In the genomic region with DNA sequence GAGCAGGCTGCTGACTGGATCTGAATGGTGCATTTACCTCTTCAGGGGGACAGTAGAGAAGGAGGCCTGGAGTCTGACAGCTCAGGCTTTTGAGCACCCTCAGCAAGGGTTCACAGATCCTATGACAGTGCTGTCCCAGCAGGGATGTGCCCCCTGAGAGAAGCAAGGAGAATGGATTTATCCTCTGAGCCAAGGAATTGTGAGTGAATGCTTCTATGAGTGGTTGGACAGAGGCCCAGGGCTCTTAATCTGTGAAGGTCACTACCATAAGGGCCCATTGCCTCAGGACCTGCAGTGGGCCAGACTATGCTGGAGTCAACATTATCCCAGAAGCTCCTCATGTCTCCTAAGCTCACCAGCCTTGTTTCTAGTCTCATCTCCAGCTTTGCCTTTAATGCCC, we compare ENCODE assay signal across 28 mouse cellular contexts. TPM values are rescaled to one million over a fixed set of nuclear protein-coding genes. Genes with fewer than 3 reads are reported as not detected.
A peak's percentile ranks its signal among the peaks of the same experiment; 100 is the strongest.
DNase-seq lines count a peak whose midpoint lies in the region; TF ChIP-seq lines count a peak whose summit lies in the region.
"Had no signal": no experiment of that assay in that cellular context is flagged by ENCODE, and none has a peak within 500 bp of the region (broad histone marks: within the 10 kb centered on the region; RNA-seq: fewer than 3 reads in every experiment).

No protein-coding gene starts in this region.

- H3K27ac ChIP-seq in heart, adult 2 months = no peak overlapping the region
- peak overlapping the region; percentile 17; the same call in 1 of the 2 replicates for H3K27ac ChIP-seq in heart, embryonic 10.5 days
- H3K27ac ChIP-seq in limb, embryonic 10.5 days = peak overlapping the region; percentile 66

- no peak for TF ChIP-seq EP300 in heart, adult 2 months (IDR thresholded peaks at IDR 0.05; ENCODE audit: insufficient read depth, low read depth, low read length)

- TF ChIP-seq POLR2A in heart, adult 2 months (IDR thresholded peaks at IDR 0.05; ENCODE audit: insufficient read depth, low read depth, low read length) = no peak

- TF ChIP-seq CTCF in heart, adult 2 months (IDR thresholded peaks at IDR 0.05) = no peak

- DNase-seq in heart, adult 11 months = peak; percentile 91
- DNase-seq in heart, adult 2 months = no peak
- no peak for DNase-seq in heart, embryonic 10.5 days (ENCODE audit: low spot score)
- no peak for DNase-seq in heart, postnatal 4 days
- DNase-seq in heart, postnatal 10 days = peak; percentile 28 to 36
- DNase-seq in heart, postnatal 25 days (ENCODE audit: low spot score) = no peak
- DNase-seq in limb, embryonic 10.5 days (ENCODE audit: low spot score) = no peak
- no peak for DNase-seq in layer of hippocampus, adult 11-12 months (ENCODE audit: low spot score)
- DNase-seq: adrenal gland, adult 2 months; adrenal gland, adult 8-10 months; adrenal gland, postnatal 10 days; adrenal gland, postnatal 14 days; adrenal gland, postnatal 25 days; adrenal gland, postnatal 36 days; B cell, adult 2 months; cerebellum, adult 11 months; cerebellum, adult 11-12 months had no signal

- no peak overlapping the region for H3K4me3 ChIP-seq in heart, adult 2 months
- no peak overlapping the region for H3K4me3 ChIP-seq in heart, embryonic 10.5 days
- H3K4me3 ChIP-seq in limb, embryonic 10.5 days = no peak overlapping the region

- no peaks in the 10 kb centered on the region for H3K27me3 ChIP-seq in heart, adult 2 months (ENCODE audit: control insufficient read depth, insufficient read depth, low read length)
- peaks cover 61% of the 10 kb centered on the region for H3K27me3 ChIP-seq in heart, embryonic 10.5 days (ENCODE audit: insufficient read depth, poor library complexity, severe bottlenecking)
- H3K27me3 ChIP-seq in limb, embryonic 10.5 days (ENCODE audit: low read depth, poor library complexity, severe bottlenecking) = peaks cover 19% of the 10 kb centered on the region
- H3K27me3 ChIP-seq: CH12.LX had no signal

- no peaks in the 10 kb centered on the region for H3K36me3 ChIP-seq in heart, adult 2 months (ENCODE audit: control insufficient read depth, insufficient read depth, low read length)
- no peaks in the 10 kb centered on the region for H3K36me3 ChIP-seq in heart, embryonic 10.5 days
- no peaks in the 10 kb centered on the region for H3K36me3 ChIP-seq in limb, embryonic 10.5 days
- H3K36me3 ChIP-seq: G1E had no signal

- H3K79me2 ChIP-seq in heart, adult 2 months (replicated peaks; ENCODE audit: control insufficient read depth, insufficient read depth, low read length) = no peaks in the 10 kb centered on the region

- intact Hi-C loops in heart, adult 2 months (cut with DNase I) = loop anchor here (5.0 kb wide), 1 partner anchor 92 kb away; no protein-coding TSS in a partner anchor
- intact Hi-C loops in heart, postnatal 10 days (cut with DNase I) = no loop called here
- intact Hi-C loops in heart, postnatal 25 days (cut with DNase I) = no loop called here

- H3K9ac ChIP-seq in heart, adult 2 months (ENCODE audit: low read depth, low read length) = no peak overlapping the region

- H3K4me1 ChIP-seq in heart, adult 2 months (ENCODE audit: control insufficient read depth, insufficient read depth, low read length) = no peaks in the 10 kb centered on the region
- H3K4me1 ChIP-seq in heart, embryonic 10.5 days = peaks cover 12% of the 10 kb centered on the region; the same call in 1 of the 2 replicates
- peaks cover 88% of the 10 kb centered on the region for H3K4me1 ChIP-seq in limb, embryonic 10.5 days

- no peaks in the 10 kb centered on the region for H3K9me3 ChIP-seq in heart, embryonic 10.5 days
- no peaks in the 10 kb centered on the region for H3K9me3 ChIP-seq in limb, embryonic 10.5 days (replicated peaks)

RNA-seq across cellular contexts. Expression of a gene that starts 7.6 kb away (rescaled TPM):
- not detected for total RNA-seq in heart, adult 2 months (2021)
- 0.18 and 0.47 TPM in 2 replicates for polyA plus RNA-seq in heart, adult 2 months (2012; rRNA removed)
- polyA plus RNA-seq in heart, embryonic 10.5 days (2016; fragmentation: Nextera tagmentation; extraction: Ambion mirVana) = not detected in 2 replicates
- total RNA-seq in heart, postnatal 4 days (2021) = not detected
- total RNA-seq in heart, postnatal 10 days (2021) = not detected
- not detected for total RNA-seq in heart, postnatal 25 days (2021)
- not detected in 2 replicates for polyA plus RNA-seq in limb, embryonic 10.5 days (2016; fragmentation: Nextera tagmentation; extraction: Ambion mirVana)
- total RNA-seq: adrenal gland, adult 18-20 months; adrenal gland, adult 2 months; adrenal gland, adult 8-10 months; adrenal gland, postnatal 10 days; adrenal gland, postnatal 14 days; adrenal gland, postnatal 25 days; adrenal gland, postnatal 36 days; adrenal gland, postnatal 4 days; CH12.LX; ES-E14; G1E; MEL had no signal
- polyA plus RNA-seq: activated CD4-positive, CD25-positive, alpha-beta regulatory T cell, adult 4 months; adrenal gland, adult 2 months; brain, embryonic 14.5 days; C2C12; CD4-positive, CD25-positive, alpha-beta regulatory T cell, adult 4 months; G1E; Patski had no signal

RNA-seq across cellular contexts. Expression of a gene that starts 23.4 kb away (rescaled TPM):
- total RNA-seq in heart, adult 2 months (2021) = 10 to 100 TPM; 16.8 to 18.1 TPM
- polyA plus RNA-seq in heart, adult 2 months (2012; rRNA removed) = 7.6 and 10.8 TPM in 2 replicates
- polyA plus RNA-seq in heart, embryonic 10.5 days (2016; fragmentation: Nextera tagmentation; extraction: Ambion mirVana) = 13.9 and 16.8 TPM in 2 replicates
- 10 to 100 TPM; 25.5 to 26.8 TPM for total RNA-seq in heart, postnatal 4 days (2021)
- 10 to 100 TPM; 20.7 to 22.2 TPM for total RNA-seq in heart, postnatal 10 days (2021)
- 10 to 100 TPM; 12.9 to 13.4 TPM for total RNA-seq in heart, postnatal 25 days (2021)
- 67.4 and 93.9 TPM in 2 replicates for polyA plus RNA-seq in limb, embryonic 10.5 days (2016; fragmentation: Nextera tagmentation; extraction: Ambion mirVana)
- total RNA-seq: CH12.LX, MEL had no signal
- polyA plus RNA-seq: C2C12, G1E, Patski had no signal

Comparison
In these comparisons a context has a peak if more than half of its experiments do, and no peak if none do; other contexts are left out.
1. DNase-seq: peak in heart, adult 11 months (single experiment) and heart, postnatal 10 days (2 of 2); none in heart, adult 2 months (0 of 2), heart, embryonic 10.5 days (single experiment), heart, postnatal 4 days (single experiment), heart, postnatal 25 days (single experiment), limb, embryonic 10.5 days (single experiment) and layer of hippocampus, adult 11-12 months (single experiment).